Mouse (Mus musculus) cortical plate, adult 2 months (tissue): ENCODE data around the gene Osbpl10.

Experiments used
- CTCF ChIP-seq: fragments of 200-500 bp; IDR thresholded peaks from 2 replicates; pipeline ENCODE4 v1.5.1; 2011; ENCODE audit warnings: mild to moderate bottlenecking, control low read depth, low read length; ENCODE audit not compliant: insufficient read depth; ENCODE audit errors: extremely low read depth
- POLR2A ChIP-seq: fragments of 200-500 bp; IDR thresholded peaks from 2 replicates; pipeline ENCODE4 v1.6.1; 2011; ENCODE audit warnings: mild to moderate bottlenecking, low read length, control low read depth; ENCODE audit not compliant: insufficient read depth; ENCODE audit errors: extremely low read depth

GRCm38 (mm10) chr9:115064834-115065233, 86.5 kb downstream of the Osbpl10 start:
- no peak for TF ChIP-seq POLR2A
- TF ChIP-seq CTCF: no peak
